Mouse (Mus musculus) right cerebral cortex, postnatal 14 days (tissue): ENCODE measurements around the gene Tesk1.

Experiments
- DNase-seq: peaks from one replicate; pipeline ENCODE4 v3.0.0; 2022

Tesk1 gene

GRCm38 (mm10) chr4:43441639-43442038 lies at the start of gene Tesk1:
Tesk1 (plus strand) TSS chr4:43441939.
- DNase-seq = no peak

GRCm38 (mm10) chr4:43394345-43394891 lies 47.3 kb upstream of the Tesk1 start:
- no peak for DNase-seq

GRCm38 (mm10) chr4:43395147-43395546 lies 46.6 kb upstream of the Tesk1 start:
- no peak for DNase-seq

GRCm38 (mm10) chr4:43395836-43396235 lies 45.9 kb upstream of the Tesk1 start:
- DNase-seq = no peak

- no peak for DNase-seq
Observed at GRCm38 (mm10) chr4:43396381-43396780, 45.4 kb upstream of the Tesk1 start.

- no peak for DNase-seq
Observed at GRCm38 (mm10) chr4:43398014-43398413, 43.7 kb upstream of the Tesk1 start.

GRCm38 (mm10) chr4:43398829-43399331 lies 42.9 kb upstream of the Tesk1 start:
- peak; percentile 66 for DNase-seq

GRCm38 (mm10) chr4:43399391-43400131 lies 42.2 kb upstream of the Tesk1 start:
- DNase-seq = no peak

GRCm38 (mm10) chr4:43400976-43401375 lies 40.8 kb upstream of the Tesk1 start:
- no peak for DNase-seq

- DNase-seq = no peak
Observed at GRCm38 (mm10) chr4:43401486-43401885, 40.3 kb upstream of the Tesk1 start.

- no peak for DNase-seq
Observed at GRCm38 (mm10) chr4:43402212-43402611, 39.5 kb upstream of the Tesk1 start.

GRCm38 (mm10) chr4:43404697-43405096 lies 37.0 kb upstream of the Tesk1 start:
- no peak for DNase-seq

- DNase-seq = peak; percentile 68
Observed at GRCm38 (mm10) chr4:43406162-43406971, 35.4 kb upstream of the Tesk1 start.

GRCm38 (mm10) chr4:43407071-43407920 lies 34.4 kb upstream of the Tesk1 start:
- no peak for DNase-seq

- DNase-seq = no peak
Observed at GRCm38 (mm10) chr4:43414761-43415160, 27.0 kb upstream of the Tesk1 start.

GRCm38 (mm10) chr4:43415221-43416070 lies 26.3 kb upstream of the Tesk1 start:
- DNase-seq = no peak

GRCm38 (mm10) chr4:43416071-43416490 lies 25.7 kb upstream of the Tesk1 start:
- no peak for DNase-seq

GRCm38 (mm10) chr4:43417269-43418062 lies 24.3 kb upstream of the Tesk1 start:
- no peak for DNase-seq

GRCm38 (mm10) chr4:43418450-43418849 lies 23.3 kb upstream of the Tesk1 start:
- DNase-seq = no peak

GRCm38 (mm10) chr4:43418973-43419656 lies 22.6 kb upstream of the Tesk1 start:
- DNase-seq = no peak
